Mouse (Mus musculus): ENCODE measurements at regions not wholly inside any gene's neighbourhood (a gene's known extent, or its start where the extent isn't known, plus 50 kb on each side); places are given as distances from the start of the nearest gene placed in this dataset.

DNA sequence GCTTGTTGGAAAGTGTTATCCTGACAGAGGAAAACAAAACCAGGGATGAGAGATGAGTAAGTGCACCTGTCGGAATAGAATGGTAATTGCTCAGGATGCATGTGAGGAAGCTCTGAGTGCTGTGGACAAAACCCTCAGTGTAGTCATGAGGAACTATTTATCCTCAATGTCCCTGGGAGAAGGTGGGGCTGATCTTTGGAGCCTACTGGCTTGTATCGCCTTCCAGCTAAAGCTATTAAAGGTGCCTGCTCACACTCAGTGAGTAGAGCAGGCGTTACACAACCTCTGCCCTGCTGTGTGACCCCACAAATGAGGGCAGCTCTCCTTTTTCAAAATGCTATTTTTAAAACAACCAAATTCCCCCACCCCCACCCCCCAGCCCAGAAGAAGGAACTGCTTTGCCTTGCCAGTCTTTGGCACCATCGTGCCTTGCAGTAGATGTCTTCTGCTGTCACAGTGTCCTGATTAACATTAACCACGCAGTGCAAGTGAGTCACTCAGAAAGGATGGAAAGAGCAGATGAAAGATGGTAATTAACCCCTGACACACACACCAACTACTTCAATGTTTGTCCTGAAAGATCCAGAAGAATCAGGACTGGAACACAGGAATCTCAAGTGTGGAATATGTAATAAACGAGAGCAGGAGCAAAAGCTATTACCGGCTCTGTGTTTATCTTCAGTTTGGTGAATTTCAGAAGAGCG is 440.8 kb upstream of the Tnp1 start:
- H3K4me3 ChIP-seq (ENCODE audit: low read depth, low read length): no peak overlapping the region
- no peaks in the 10 kb centered on the region for H3K4me1 ChIP-seq (ENCODE audit: insufficient read depth, low read depth, low read length)
- H3K27me3 ChIP-seq (ENCODE audit: insufficient read depth, low read length): no peaks in the 10 kb centered on the region; the same call in 1 of the 2 replicates
- TF ChIP-seq GATA1 (IDR thresholded peaks at IDR 0.05; ENCODE audit: borderline replicate concordance, low read length) (no peak), TAL1 (conservative IDR thresholded peaks at IDR 0.05; ENCODE audit: low read depth, low read length) (no peak), GATA2 (IDR thresholded peaks at IDR 0.05; ENCODE audit: borderline replicate concordance, low read depth, low read length) (no peak), POLR2AphosphoS5 (IDR thresholded peaks at IDR 0.05; ENCODE audit: insufficient replicate concordance, low read depth, low read length) (no peak), CTCF (IDR thresholded peaks at IDR 0.05; ENCODE audit: low read depth, low read length) (no peak)
- H3K36me3 ChIP-seq (replicated peaks): no peaks in the 10 kb centered on the region
- H3K9me3 ChIP-seq (replicated peaks): no peaks in the 10 kb centered on the region
- no peak for DNase-seq (ENCODE audit: low spot score)
- ATAC-seq (ENCODE audit: extremely low read depth, insufficient number of reproducible peaks, low FRiP score, poor library complexity, severe bottlenecking): no peak

GRCm38 (mm10) chr1:73444216-73444890 is 428.6 kb upstream of the Tnp1 start:
- ATAC-seq (ENCODE audit: extremely low read depth, insufficient number of reproducible peaks, low FRiP score, poor library complexity, severe bottlenecking): no peak
- Histone ChIP-seq H3K36me3 (replicated peaks) (no peaks in the 10 kb centered on the region), H3K4me1 (ENCODE audit: insufficient read depth, low read depth, low read length) (no peaks in the 10 kb centered on the region), H3K9me3 (replicated peaks) (no peaks in the 10 kb centered on the region), H3K4me3 (ENCODE audit: low read depth, low read length) (no peak overlapping the region), H3K27me3 (ENCODE audit: insufficient read depth, low read length) (peaks cover 3% of the 10 kb centered on the region; the same call in 1 of the 2 replicates)
- DNase-seq (ENCODE audit: low spot score): no peak
- no peak for TF ChIP-seq POLR2AphosphoS5 (IDR thresholded peaks at IDR 0.05; ENCODE audit: insufficient replicate concordance, low read depth, low read length)
- no peak for TF ChIP-seq TAL1 (conservative IDR thresholded peaks at IDR 0.05; ENCODE audit: low read depth, low read length)
- no peak for TF ChIP-seq GATA1 (IDR thresholded peaks at IDR 0.05; ENCODE audit: borderline replicate concordance, low read length)
- TF ChIP-seq GATA2 (IDR thresholded peaks at IDR 0.05; ENCODE audit: borderline replicate concordance, low read depth, low read length): no peak
- TF ChIP-seq CTCF (IDR thresholded peaks at IDR 0.05; ENCODE audit: low read depth, low read length): no peak

GRCm38 (mm10) chr1:73438385-73438784 is 422.7 kb upstream of the Tnp1 start:
- Histone ChIP-seq H3K4me3 (ENCODE audit: low read depth, low read length) (no peak overlapping the region), H3K36me3 (replicated peaks) (no peaks in the 10 kb centered on the region), H3K4me1 (ENCODE audit: insufficient read depth, low read depth, low read length) (no peaks in the 10 kb centered on the region), H3K27me3 (ENCODE audit: insufficient read depth, low read length) (peaks cover 6% of the 10 kb centered on the region; the same call in 1 of the 2 replicates), H3K9me3 (replicated peaks) (no peaks in the 10 kb centered on the region)
- DNase-seq (ENCODE audit: low spot score): no peak
- TF ChIP-seq CTCF (IDR thresholded peaks at IDR 0.05; ENCODE audit: low read depth, low read length) (no peak), GATA1 (IDR thresholded peaks at IDR 0.05; ENCODE audit: borderline replicate concordance, low read length) (no peak), TAL1 (conservative IDR thresholded peaks at IDR 0.05; ENCODE audit: low read depth, low read length) (no peak), GATA2 (IDR thresholded peaks at IDR 0.05; ENCODE audit: borderline replicate concordance, low read depth, low read length) (no peak), POLR2AphosphoS5 (IDR thresholded peaks at IDR 0.05; ENCODE audit: insufficient replicate concordance, low read depth, low read length) (no peak)
- ATAC-seq (ENCODE audit: extremely low read depth, insufficient number of reproducible peaks, low FRiP score, poor library complexity, severe bottlenecking): no peak

- Histone ChIP-seq H3K9me3 (replicated peaks) (no peaks in the 10 kb centered on the region), H3K4me1 (ENCODE audit: insufficient read depth, low read depth, low read length) (no peaks in the 10 kb centered on the region), H3K27me3 (ENCODE audit: insufficient read depth, low read length) (peaks cover 2% of the 10 kb centered on the region; the same call in 1 of the 2 replicates), H3K36me3 (replicated peaks) (no peaks in the 10 kb centered on the region), H3K4me3 (ENCODE audit: low read depth, low read length) (no peak overlapping the region)
- TF ChIP-seq GATA2 (IDR thresholded peaks at IDR 0.05; ENCODE audit: borderline replicate concordance, low read depth, low read length) (no peak), POLR2AphosphoS5 (IDR thresholded peaks at IDR 0.05; ENCODE audit: insufficient replicate concordance, low read depth, low read length) (no peak), TAL1 (conservative IDR thresholded peaks at IDR 0.05; ENCODE audit: low read depth, low read length) (no peak), CTCF (IDR thresholded peaks at IDR 0.05; ENCODE audit: low read depth, low read length) (no peak), GATA1 (IDR thresholded peaks at IDR 0.05; ENCODE audit: borderline replicate concordance, low read length) (no peak)
- DNase-seq (ENCODE audit: low spot score) (no peak), ATAC-seq (ENCODE audit: extremely low read depth, insufficient number of reproducible peaks, low FRiP score, poor library complexity, severe bottlenecking) (no peak)
Measured at GRCm38 (mm10) chr1:73428101-73428500, 412.4 kb upstream of the Tnp1 start.

GRCm38 (mm10) chr1:73425049-73425448 is 409.3 kb upstream of the Tnp1 start:
- TF ChIP-seq POLR2AphosphoS5 (IDR thresholded peaks at IDR 0.05; ENCODE audit: insufficient replicate concordance, low read depth, low read length): no peak
- no peak for TF ChIP-seq TAL1 (conservative IDR thresholded peaks at IDR 0.05; ENCODE audit: low read depth, low read length)
- TF ChIP-seq GATA2 (IDR thresholded peaks at IDR 0.05; ENCODE audit: borderline replicate concordance, low read depth, low read length): no peak
- no peaks in the 10 kb centered on the region for H3K36me3 ChIP-seq (replicated peaks)
- no peak overlapping the region for H3K4me3 ChIP-seq (ENCODE audit: low read depth, low read length)
- peaks cover 2% of the 10 kb centered on the region; the same call in 1 of the 2 replicates for H3K27me3 ChIP-seq (ENCODE audit: insufficient read depth, low read length)
- no peaks in the 10 kb centered on the region for H3K9me3 ChIP-seq (replicated peaks)
- H3K4me1 ChIP-seq (ENCODE audit: insufficient read depth, low read depth, low read length): no peaks in the 10 kb centered on the region
- ATAC-seq (ENCODE audit: extremely low read depth, insufficient number of reproducible peaks, low FRiP score, poor library complexity, severe bottlenecking) (no peak), DNase-seq (ENCODE audit: low spot score) (no peak)

DNA sequence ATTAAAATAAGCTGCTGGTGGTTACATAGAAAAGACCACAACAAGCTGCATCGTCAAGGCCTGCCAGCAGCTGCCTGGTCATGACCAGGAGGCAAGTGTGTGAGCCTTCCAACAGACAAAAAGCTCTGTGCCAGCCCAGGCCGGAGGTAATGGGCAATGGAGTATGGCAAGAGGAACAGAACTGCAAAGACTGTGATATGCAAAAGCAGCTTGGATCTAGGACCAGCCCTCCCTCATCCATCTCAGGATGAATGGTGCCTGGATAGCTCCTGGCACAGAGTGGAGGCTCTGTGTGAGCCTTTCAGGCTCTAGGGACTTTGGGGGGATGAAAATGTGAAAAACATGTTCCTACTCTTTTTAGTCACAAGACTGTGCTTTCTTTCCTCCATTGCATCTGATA is 402.5 kb upstream of the Tnp1 start:
- TF ChIP-seq TAL1 (conservative IDR thresholded peaks at IDR 0.05; ENCODE audit: low read depth, low read length): no peak
- no peak for TF ChIP-seq CTCF (IDR thresholded peaks at IDR 0.05; ENCODE audit: low read depth, low read length)
- TF ChIP-seq POLR2AphosphoS5 (IDR thresholded peaks at IDR 0.05; ENCODE audit: insufficient replicate concordance, low read depth, low read length): no peak
- H3K4me1 ChIP-seq (ENCODE audit: insufficient read depth, low read depth, low read length): no peaks in the 10 kb centered on the region
- DNase-seq (ENCODE audit: low spot score) (no peak), ATAC-seq (ENCODE audit: extremely low read depth, insufficient number of reproducible peaks, low FRiP score, poor library complexity, severe bottlenecking) (no peak)
- H3K9me3 ChIP-seq (replicated peaks): no peaks in the 10 kb centered on the region
- H3K27me3 ChIP-seq (ENCODE audit: insufficient read depth, low read length): no peaks in the 10 kb centered on the region
- H3K4me3 ChIP-seq (ENCODE audit: low read depth, low read length): no peak overlapping the region
- H3K36me3 ChIP-seq (replicated peaks): no peaks in the 10 kb centered on the region
